Mouse (Mus musculus): ENCODE data around the gene Chrng. TPM values are rescaled to one million over a fixed set of nuclear protein-coding genes. Genes with fewer than 3 reads are reported as not detected.

Gene Chrng
- polyA plus RNA-seq, 1 experiment = not detected

DNA sequence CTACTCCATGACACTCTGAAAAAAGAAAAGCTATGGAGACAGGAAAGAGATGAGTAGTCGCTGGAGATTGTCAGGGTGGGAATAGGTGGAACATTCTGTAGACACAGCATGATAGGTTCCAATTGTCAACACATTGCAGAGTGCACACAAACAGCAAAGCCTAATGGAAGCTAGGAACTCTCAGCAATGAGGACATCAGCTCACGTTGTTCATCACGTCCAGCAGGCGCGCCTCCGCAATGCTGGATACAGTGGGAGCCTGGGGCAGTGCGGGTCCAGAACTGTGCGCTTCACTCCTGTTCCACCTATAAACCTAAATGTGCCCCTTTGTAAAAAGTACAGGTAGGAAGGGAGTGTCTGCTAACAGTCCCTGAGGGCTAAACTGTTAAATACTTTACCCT, 38.6 kb downstream of the Chrng start:
- no peaks in the 10 kb centered on the region for H3K4me1 ChIP-seq (ENCODE audit: control insufficient read depth, insufficient read depth, low read length)
- TF ChIP-seq CTCF (IDR thresholded peaks at IDR 0.05; ENCODE audit: extremely low read depth, insufficient read depth, low read length) (no peak), POLR2A (IDR thresholded peaks at IDR 0.05; ENCODE audit: extremely low read depth, insufficient read depth, low read length) (no peak)
- no peak overlapping the region for H3K27ac ChIP-seq (ENCODE audit: insufficient read depth, low read length)
- no peak overlapping the region for H3K4me3 ChIP-seq (ENCODE audit: insufficient read depth, low read length)

GRCm38 (mm10) chr1:87245430-87245829, 41.0 kb downstream of the Chrng start:
- H3K4me3 ChIP-seq (ENCODE audit: insufficient read depth, low read length) = no peak overlapping the region
- no peak overlapping the region for H3K27ac ChIP-seq (ENCODE audit: insufficient read depth, low read length)
- H3K4me1 ChIP-seq (ENCODE audit: control insufficient read depth, insufficient read depth, low read length) = no peaks in the 10 kb centered on the region
- TF ChIP-seq CTCF (IDR thresholded peaks at IDR 0.05; ENCODE audit: extremely low read depth, insufficient read depth, low read length) = no peak
- TF ChIP-seq POLR2A (IDR thresholded peaks at IDR 0.05; ENCODE audit: extremely low read depth, insufficient read depth, low read length) = no peak

DNA sequence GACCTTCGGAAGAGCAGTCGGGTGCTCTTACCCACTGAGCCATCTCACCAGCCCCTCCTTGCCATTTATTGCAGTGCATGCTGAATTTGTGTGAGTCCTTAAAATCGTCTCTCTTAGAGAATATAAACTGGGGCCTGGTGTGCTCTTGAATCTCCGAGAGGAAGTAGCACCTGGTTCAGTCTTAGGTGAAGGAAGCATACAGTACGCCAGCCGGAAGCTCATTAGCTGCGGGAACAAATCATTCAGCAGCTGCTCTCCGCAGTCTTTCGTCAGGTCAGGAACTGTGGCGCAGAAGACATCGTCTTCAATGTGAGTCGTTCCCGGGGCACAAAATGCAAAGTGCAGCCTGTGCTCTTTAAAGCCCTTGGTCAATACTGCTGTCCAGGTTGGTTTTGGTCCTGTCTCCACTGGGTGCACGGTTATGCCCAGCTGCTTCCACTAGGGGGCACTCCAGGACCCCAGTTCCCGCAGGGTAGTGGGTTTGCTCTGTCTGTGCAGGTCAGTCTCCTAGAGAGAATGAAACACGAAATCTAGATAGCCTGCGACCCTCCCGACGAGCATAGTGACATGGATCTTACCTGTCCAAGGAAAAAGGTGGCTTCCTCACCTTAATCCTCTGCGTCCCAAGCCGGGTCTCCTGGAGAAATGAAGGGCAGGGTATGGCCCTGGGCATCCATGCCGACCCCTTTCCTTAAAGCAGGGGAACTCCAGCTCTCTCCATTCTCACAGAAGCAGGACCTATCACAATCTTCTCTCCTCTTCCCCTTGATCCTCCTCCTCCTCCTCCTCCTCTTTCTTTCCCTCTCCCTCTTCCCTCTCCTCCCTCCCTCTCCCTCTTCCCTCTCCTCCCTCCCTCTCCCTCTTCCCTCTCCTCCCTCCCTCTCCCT, 41.7 kb downstream of the Chrng start:
- Histone ChIP-seq H3K27ac (ENCODE audit: insufficient read depth, low read length) (no peak overlapping the region), H3K4me1 (ENCODE audit: control insufficient read depth, insufficient read depth, low read length) (no peaks in the 10 kb centered on the region), H3K4me3 (ENCODE audit: insufficient read depth, low read length) (0 out of 2 replicates have a peak overlapping the region, but pooled peaks have one; percentile 1)
- TF ChIP-seq CTCF (IDR thresholded peaks at IDR 0.05; ENCODE audit: extremely low read depth, insufficient read depth, low read length) (peak; percentile 90), POLR2A (IDR thresholded peaks at IDR 0.05; ENCODE audit: extremely low read depth, insufficient read depth, low read length) (no peak)

DNA sequence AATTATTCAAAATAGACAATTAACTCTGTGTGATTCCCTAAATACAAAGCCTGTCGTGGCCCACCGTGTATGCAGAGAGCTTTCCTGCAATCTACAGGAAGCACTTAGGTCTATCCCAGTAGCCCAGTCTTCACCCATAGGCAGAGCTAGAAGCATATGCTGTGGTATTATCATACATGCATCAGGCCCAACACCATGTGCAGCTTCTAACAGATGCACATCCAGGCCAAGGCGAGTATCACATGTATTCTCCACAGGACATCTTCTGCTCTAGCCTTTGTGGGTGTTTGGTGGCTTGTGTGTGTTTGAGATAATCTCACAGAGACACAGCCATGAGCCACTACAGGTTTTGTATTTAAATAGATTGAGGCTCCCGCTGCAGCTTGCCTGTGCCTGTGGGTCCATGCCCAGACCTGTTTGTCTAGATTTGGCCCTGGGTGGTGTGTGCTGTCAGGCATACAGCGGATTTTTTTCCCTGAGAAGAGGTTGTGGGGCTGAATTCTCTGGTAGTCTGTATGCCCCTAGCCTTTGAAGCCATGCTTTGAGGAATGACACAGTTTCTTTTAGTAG, 47.7 kb downstream of the Chrng start:
- Histone ChIP-seq H3K4me1 (ENCODE audit: control insufficient read depth, insufficient read depth, low read length) (no peaks in the 10 kb centered on the region), H3K4me3 (ENCODE audit: insufficient read depth, low read length) (no peak overlapping the region), H3K27ac (ENCODE audit: insufficient read depth, low read length) (no peak overlapping the region)
- TF ChIP-seq CTCF (IDR thresholded peaks at IDR 0.05; ENCODE audit: extremely low read depth, insufficient read depth, low read length) (no peak), POLR2A (IDR thresholded peaks at IDR 0.05; ENCODE audit: extremely low read depth, insufficient read depth, low read length) (no peak)

GRCm38 (mm10) chr1:87255173-87255572, 50.7 kb downstream of the Chrng start:
- no peak for TF ChIP-seq CTCF (IDR thresholded peaks at IDR 0.05; ENCODE audit: extremely low read depth, insufficient read depth, low read length)
- TF ChIP-seq POLR2A (IDR thresholded peaks at IDR 0.05; ENCODE audit: extremely low read depth, insufficient read depth, low read length) = no peak
- no peaks in the 10 kb centered on the region for H3K4me1 ChIP-seq (ENCODE audit: control insufficient read depth, insufficient read depth, low read length)
- H3K4me3 ChIP-seq (ENCODE audit: insufficient read depth, low read length) = no peak overlapping the region
- no peak overlapping the region for H3K27ac ChIP-seq (ENCODE audit: insufficient read depth, low read length)

GRCm38 (mm10) chr1:87257691-87258090, 53.2 kb downstream of the Chrng start:
- H3K4me1 ChIP-seq (ENCODE audit: control insufficient read depth, insufficient read depth, low read length) = no peaks in the 10 kb centered on the region
- no peak overlapping the region for H3K4me3 ChIP-seq (ENCODE audit: insufficient read depth, low read length)
- H3K27ac ChIP-seq (ENCODE audit: insufficient read depth, low read length) = no peak overlapping the region
- no peak for TF ChIP-seq CTCF (IDR thresholded peaks at IDR 0.05; ENCODE audit: extremely low read depth, insufficient read depth, low read length)
- TF ChIP-seq POLR2A (IDR thresholded peaks at IDR 0.05; ENCODE audit: extremely low read depth, insufficient read depth, low read length) = no peak

GRCm38 (mm10) chr1:87258484-87258883, 54.0 kb downstream of the Chrng start:
- Histone ChIP-seq H3K27ac (ENCODE audit: insufficient read depth, low read length) (no peak overlapping the region), H3K4me3 (ENCODE audit: insufficient read depth, low read length) (no peak overlapping the region), H3K4me1 (ENCODE audit: control insufficient read depth, insufficient read depth, low read length) (no peaks in the 10 kb centered on the region)
- TF ChIP-seq POLR2A (IDR thresholded peaks at IDR 0.05; ENCODE audit: extremely low read depth, insufficient read depth, low read length) (no peak), CTCF (IDR thresholded peaks at IDR 0.05; ENCODE audit: extremely low read depth, insufficient read depth, low read length) (no peak)

DNA sequence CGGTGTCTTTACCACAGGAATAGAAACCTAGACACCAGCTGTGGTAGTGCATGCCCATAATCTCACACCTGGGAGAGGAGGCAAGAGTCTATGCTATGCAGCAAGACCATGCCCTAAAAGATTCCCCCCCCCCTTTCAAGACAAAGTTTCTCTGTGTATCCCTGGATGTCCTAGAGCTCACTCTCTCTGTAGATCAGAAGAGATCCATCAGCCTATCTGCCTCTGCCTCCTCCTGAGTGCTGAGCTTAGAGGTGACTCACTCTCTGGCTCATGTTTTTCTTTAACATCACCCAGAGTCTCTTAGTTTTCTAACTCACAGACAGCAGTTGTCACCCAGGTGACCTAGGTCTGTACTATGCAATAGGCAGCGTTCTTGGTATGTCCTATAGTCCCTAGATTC, 54.9 kb downstream of the Chrng start:
- H3K4me3 ChIP-seq (ENCODE audit: insufficient read depth, low read length) = no peak overlapping the region
- TF ChIP-seq CTCF (IDR thresholded peaks at IDR 0.05; ENCODE audit: extremely low read depth, insufficient read depth, low read length) (no peak), POLR2A (IDR thresholded peaks at IDR 0.05; ENCODE audit: extremely low read depth, insufficient read depth, low read length) (no peak)

More for the DNA sequence above, 54.9 kb downstream of the Chrng start:
- Histone ChIP-seq H3K27ac (ENCODE audit: insufficient read depth, low read length) (no peak overlapping the region), H3K4me1 (ENCODE audit: control insufficient read depth, insufficient read depth, low read length) (no peaks in the 10 kb centered on the region)

Other genes starting within 250 kb of the Chrng start
- not detected in 2 replicates for gene Alppl2, start 114.7 kb upstream of the Chrng start, polyA plus RNA-seq (2012; rRNA removed)
- gene Alpi, start 103.1 kb upstream of the Chrng start, polyA plus RNA-seq (2012; rRNA removed) = not detected in 2 replicates
- not detected in 2 replicates for gene Akp3, start 79.7 kb upstream of the Chrng start, polyA plus RNA-seq (2012; rRNA removed)
- gene Ecel1, start 48.1 kb upstream of the Chrng start, polyA plus RNA-seq (2012; rRNA removed) = 2.3 and 3.9 TPM in 2 replicates
- gene Prss56, start 21.3 kb upstream of the Chrng start, polyA plus RNA-seq (2012; rRNA removed) = 0.13 and 0.40 TPM in 2 replicates
- gene Chrnd, start 14.1 kb upstream of the Chrng start, polyA plus RNA-seq (2012; rRNA removed) = not detected in 2 replicates
- 53.7 and 55.6 TPM in 2 replicates for gene Eif4e2, start 9.3 kb downstream of the Chrng start, polyA plus RNA-seq (2012; rRNA removed)
- gene Efhd1, start 59.7 kb downstream of the Chrng start, polyA plus RNA-seq (2012; rRNA removed) = 30.0 and 36.5 TPM in 2 replicates
- gene Gigyf2, start 122.3 kb downstream of the Chrng start, polyA plus RNA-seq (2012; rRNA removed) = 54.3 and 55.8 TPM in 2 replicates
- gene Kcnj13, start 190.1 kb downstream of the Chrng start, polyA plus RNA-seq (2012; rRNA removed) = 1.8 and 3.3 TPM in 2 replicates